Mouse (Mus musculus): ENCODE data around the gene Rpl36al. TPM values are rescaled to one million over a fixed set of nuclear protein-coding genes. Genes with fewer than 3 reads are reported as not detected.

Gene Rpl36al
- 635 and 701 TPM in 2 replicates for polyA plus RNA-seq (2015; fragmentation: Nextera tagmentation; extraction: Ambion mirVana)

DNA sequence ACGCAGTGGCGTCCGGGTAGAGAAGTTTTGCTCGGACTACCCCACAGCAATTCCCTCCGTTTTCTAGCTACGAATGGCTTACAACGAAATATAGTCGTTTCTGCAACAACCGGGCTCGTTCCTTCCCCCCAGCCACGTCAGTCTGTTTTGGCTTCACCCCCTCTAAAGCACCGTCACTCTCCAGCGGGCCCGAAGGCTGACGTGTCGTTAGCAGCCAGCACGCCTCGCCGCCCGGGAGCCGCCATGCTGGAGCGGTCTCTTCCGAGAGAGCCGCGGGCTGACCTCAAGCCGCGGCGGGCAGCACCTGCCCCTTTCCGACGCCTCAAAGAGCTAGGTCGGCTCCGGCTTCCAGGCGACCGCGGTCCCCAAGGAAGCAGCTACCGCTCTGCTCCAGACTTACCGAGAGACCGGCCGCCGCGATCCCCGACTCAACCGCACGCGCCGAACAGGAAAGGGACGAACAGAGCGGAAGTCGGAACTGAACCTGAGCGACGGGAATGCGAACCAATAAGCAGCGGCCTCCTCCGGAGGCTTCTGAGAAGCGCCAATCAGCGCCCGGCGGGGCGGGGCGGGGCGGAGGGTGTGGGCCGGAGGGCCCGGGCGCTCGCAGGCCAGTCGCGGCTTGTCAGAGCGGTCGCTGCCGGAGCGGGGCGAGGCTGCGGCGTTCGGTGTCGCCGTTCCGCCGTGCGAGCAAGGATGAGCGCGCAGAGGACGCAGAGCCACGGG lies at the start of gene Rpl36al, which contains the start of gene Mgat2:
Rpl36al (minus strand) TSS at position 501 of the 726 bp plus-strand sequence.
Mgat2 (plus strand) TSS at position 575 of the 726 bp plus-strand sequence.

DNA sequence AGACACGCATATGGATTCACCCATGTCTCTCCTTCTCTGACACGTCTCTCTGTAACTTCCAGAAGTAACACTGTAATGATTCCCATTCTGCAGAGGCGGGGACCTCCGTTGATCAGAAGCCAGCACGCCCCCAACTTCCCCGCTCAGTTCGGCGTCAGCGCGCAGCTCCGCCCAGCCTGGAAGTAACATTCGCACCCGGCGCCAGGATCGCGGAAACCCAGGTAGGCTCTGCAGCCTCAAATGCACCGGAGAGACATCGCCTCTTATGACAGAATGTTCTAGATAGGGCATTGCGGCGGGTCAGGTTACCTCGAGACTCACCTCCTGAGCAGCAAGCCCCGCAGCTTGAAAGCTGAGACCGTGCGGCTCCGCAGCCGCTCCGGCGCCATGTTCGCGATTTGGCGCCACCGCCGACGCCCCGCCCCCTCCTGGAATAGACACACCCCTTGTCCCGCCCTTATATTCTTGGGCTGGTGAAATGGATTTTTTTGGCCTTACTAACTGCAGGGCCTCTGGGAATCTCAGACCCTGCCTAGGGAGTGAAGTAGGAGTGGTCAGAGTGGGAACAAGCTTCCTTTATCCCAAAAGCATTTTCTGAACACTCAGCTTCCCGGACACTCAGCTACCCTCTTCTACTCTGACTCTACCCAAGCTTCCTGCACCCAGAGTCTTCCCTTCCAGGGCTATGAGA lies 44.0 kb upstream of the Rpl36al start, which contains the start of gene Pole2:
Pole2 (minus strand) TSS at position 420 of the 691 bp plus-strand sequence.

DNA sequence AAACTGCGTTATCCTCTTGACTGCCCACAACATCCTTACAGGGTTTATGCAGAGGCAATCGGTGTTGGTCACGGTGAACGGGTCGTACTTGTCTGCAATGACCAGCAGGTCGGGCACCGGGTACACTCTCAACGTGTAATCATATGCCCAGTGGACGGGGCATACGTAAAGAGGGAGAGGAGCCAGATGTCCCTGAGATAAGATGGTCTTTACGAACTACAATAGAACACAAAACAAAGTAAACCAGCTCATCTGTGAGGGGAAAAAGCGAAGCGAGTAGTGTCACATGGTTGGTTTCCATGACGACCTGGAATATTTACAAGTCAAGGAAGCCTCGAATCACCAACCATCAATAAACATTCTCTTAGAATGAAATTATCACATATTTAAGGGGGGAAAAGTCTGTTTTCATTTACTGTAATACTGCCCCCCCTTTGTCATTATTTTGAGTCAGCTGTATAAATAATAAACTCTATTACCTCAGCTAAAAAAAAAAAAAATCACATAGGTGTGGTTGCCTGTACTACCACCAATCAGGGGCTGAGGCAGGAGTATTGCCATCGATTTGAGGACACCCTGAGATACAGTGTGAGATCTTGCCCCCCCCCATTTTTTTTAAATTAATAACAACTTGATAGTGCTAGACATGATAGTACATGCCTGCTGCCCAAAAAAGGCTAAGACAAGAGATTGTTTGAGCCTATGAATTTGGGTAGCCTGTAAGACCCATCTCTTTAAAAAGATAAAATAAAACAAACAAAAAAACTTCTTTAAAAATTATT lies 20.4 kb upstream of the Rpl36al start, which contains the start of gene Gm49384:
Gm49384 (minus strand) TSS at position 216 of the 782 bp plus-strand sequence.

DNA sequence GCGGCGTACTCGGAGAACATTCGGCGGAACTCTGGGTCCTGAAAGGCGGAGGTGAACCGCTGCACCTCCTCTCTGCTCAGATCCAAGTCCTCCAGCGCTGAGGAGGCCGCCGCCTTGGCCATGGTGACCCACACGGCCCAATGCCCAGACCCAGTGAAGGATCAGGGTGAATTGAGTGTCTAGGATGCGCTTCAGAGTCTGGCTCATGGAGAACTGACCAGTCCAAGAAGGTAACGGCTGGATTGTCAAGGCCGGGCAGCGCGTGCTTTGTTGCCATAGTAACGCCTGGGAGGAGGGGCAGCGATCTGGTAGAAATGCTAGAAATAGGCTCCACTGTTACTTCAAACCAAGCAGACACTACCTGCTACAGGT lies 14.3 kb upstream of the Rpl36al start, which contains the start of gene Dnaaf2:
Dnaaf2 (minus strand) TSS at position 266 of the 372 bp plus-strand sequence.

DNA sequence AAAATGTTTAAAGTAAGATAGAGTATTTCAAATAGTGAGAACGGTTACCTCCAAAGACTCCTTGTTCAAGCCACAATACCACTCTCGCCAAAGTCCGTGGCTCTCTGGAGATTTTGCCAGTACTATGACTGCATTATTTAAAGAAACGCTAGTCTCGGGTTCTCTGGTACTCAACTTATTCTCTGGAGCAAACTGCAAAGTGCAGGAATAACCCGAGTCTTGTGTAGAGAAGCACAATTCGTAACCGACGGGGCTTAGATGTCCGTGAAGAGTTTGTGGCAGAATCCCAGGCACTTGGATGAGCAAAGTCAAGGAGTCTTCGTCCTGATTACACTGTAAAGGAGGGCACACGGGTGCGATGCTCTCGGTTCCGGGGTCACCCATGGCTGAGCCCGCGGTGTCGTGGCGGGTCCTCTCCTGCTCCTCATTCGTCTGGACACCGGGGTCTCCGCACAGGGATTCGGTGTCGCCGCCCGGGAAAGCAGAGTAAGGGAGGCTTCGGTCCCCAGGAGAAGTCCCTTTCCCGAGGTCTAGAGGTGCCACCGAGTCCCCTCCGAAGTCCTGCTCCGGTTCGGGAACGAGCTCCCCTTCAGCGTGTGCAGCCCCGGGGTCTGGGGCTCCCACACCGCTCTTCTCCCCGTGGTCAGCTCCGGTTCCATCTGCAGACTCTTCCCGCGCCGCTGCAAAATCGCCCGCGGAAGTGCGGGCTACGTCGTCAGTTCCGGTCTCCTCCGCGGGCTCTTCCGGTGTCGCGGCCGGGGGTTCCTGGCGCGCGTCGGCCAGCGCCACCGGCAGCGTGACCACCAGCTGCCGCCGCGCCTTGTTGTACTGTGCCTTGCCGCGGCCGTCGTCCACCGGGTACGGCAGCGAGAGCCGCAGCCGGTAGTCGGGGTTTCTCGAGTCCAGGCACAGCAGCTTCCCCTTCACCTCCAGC lies 12.8 kb upstream of the Rpl36al start, which contains the start of gene Gm49383:
Gm49383 (minus strand) TSS at position 661 of the 934 bp plus-strand sequence.

DNA sequence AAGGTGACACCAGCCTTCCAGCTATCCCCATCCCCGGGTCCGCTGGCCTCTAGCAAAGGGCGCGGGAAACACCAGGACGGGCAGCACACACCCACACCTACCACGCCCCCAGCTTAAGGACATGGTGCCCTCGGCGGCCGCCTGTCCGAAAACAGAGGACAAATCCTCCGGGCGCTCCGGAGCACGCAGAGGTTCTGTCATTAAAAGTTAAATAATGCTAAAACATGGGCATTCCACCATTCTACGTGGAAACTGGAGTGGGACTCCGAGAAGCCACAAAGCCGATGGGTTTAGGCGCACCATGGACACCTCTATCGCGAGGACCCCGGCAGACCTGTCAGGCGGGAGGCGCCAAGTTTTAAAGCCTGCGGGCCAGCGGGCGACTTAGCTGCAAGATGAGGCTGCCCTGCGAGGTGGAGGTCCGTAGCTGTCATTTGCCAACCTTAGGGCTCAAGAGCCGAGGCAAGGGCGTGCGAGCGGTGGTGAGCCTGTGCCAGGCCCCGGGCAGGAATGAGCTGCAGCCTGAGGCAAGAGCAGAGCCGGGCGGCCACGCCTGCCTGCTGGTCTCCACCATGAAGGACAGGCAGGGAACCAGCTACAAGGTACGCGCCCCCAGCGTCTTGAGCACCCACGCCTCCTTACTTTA lies 15.3 kb downstream of the Rpl36al start, which contains the start of gene Lrr1:
Lrr1 (plus strand) TSS at position 354 of the 646 bp plus-strand sequence.

DNA sequence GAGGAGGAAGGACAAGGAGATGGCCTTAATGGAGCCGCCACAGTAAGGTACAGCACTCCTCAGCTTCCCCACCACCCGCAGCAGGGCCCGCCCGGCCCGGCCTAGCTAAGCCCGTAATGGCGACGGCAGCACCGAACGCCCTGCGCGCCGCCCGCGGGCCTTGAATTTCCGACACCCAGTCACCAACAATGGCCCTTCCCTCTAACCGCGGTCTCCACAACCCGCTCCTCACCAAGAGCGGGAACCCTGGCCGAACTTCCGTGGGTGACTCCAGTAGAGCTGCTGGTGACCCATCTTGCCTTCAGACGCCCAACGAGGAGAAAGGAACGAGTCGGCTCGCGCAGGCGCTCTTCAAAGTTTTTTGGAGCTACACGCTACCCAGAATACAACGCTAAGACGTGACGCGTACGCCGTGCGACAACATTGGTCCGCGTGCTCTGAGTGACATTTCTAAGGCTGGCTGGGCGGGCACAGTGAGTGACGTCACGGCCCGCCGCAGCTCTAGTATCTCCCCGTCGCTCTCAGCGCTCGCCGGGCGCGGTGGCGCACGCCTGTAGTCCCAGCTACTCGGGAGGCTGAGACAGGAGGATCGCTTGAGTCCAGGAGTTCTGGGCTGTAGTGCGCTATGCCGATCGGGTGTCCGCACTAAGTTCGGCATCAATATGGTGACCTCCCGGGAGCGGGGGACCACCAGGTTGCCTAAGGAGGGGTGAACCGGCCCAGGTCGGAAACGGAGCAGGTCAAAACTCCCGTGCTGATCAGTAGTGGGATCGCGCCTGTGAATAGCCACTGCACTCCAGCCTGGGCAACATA lies 24.9 kb downstream of the Rpl36al start, which contains the start of gene Rps29:
Rps29 (minus strand) TSS at position 422 of the 813 bp plus-strand sequence.

Small RNA genes within 50 kb of the gene (microRNA-seq; reads per million reads assigned to microRNA genes)
- gene Gm47287 (not detected), gene Gm47295 (1.2 reads per million)

Other genes with a start within 250 kb of the Rpl36al start
- 1,704 and 1,741 TPM in 2 replicates for gene Rps29, start 24.9 kb downstream of the Rpl36al start, polyA plus RNA-seq (2015; fragmentation: Nextera tagmentation; extraction: Ambion mirVana)
- gene Lrr1, start 15.3 kb downstream of the Rpl36al start, polyA plus RNA-seq (2015; fragmentation: Nextera tagmentation; extraction: Ambion mirVana), result 3.2 and 5.1 TPM in 2 replicates
- 49.5 and 59.7 TPM in 2 replicates for gene Mgat2, start 74 bp upstream of the Rpl36al start, polyA plus RNA-seq (2015; fragmentation: Nextera tagmentation; extraction: Ambion mirVana)
- gene Gm49383, start 13.0 kb upstream of the Rpl36al start, polyA plus RNA-seq (2015; fragmentation: Nextera tagmentation; extraction: Ambion mirVana), result 9.5 and 10.3 TPM in 2 replicates
- gene Dnaaf2, start 14.3 kb upstream of the Rpl36al start, polyA plus RNA-seq (2015; fragmentation: Nextera tagmentation; extraction: Ambion mirVana), result 3.3 and 4.6 TPM in 2 replicates
- gene Gm49384, start 20.2 kb upstream of the Rpl36al start, polyA plus RNA-seq (2015; fragmentation: Nextera tagmentation; extraction: Ambion mirVana), result 8.2 and 8.9 TPM in 2 replicates
- 7.3 and 10.6 TPM in 2 replicates for gene Pole2, start 44.1 kb upstream of the Rpl36al start, polyA plus RNA-seq (2015; fragmentation: Nextera tagmentation; extraction: Ambion mirVana)
- 11.9 and 12.3 TPM in 2 replicates for gene Klhdc1, start 57.1 kb upstream of the Rpl36al start, polyA plus RNA-seq (2015; fragmentation: Nextera tagmentation; extraction: Ambion mirVana)
- 73.1 and 77.7 TPM in 2 replicates for gene Klhdc2, start 112.6 kb upstream of the Rpl36al start, polyA plus RNA-seq (2015; fragmentation: Nextera tagmentation; extraction: Ambion mirVana)
- 45.2 and 54.1 TPM in 2 replicates for gene Nemf, start 173.1 kb upstream of the Rpl36al start, polyA plus RNA-seq (2015; fragmentation: Nextera tagmentation; extraction: Ambion mirVana)
- gene Arf6, start 188.1 kb upstream of the Rpl36al start, polyA plus RNA-seq (2015; fragmentation: Nextera tagmentation; extraction: Ambion mirVana), result 51.1 and 62.3 TPM in 2 replicates
- 2.0 and 2.9 TPM in 2 replicates for gene Gm9887, start 188.4 kb upstream of the Rpl36al start, polyA plus RNA-seq (2015; fragmentation: Nextera tagmentation; extraction: Ambion mirVana)

Data from urinary bladder, postnatal 0 days (tissue).